Comparison of ENCODE assay signal across 25 mouse cellular contexts in the genomic region with DNA sequence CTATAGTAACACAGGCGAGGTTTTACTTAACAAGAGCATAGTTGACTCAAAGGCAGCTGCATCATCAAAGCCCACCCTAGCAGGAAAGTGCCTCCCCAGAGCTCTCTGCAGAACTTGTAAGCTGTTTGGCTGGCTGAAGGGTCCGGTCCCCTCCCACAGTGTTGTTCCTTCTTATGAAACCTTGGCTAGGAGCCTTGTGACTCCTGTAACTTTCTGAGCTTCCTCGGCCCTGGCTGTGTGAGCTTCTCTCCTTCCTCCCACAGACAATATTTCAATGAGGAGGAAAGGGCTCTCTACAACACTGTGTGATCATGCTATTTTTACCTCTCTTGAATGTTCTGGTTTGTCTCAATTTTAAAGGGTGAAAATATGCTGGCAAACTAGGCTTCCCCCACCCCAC. TPM values are rescaled to one million over a fixed set of nuclear protein-coding genes. Genes with fewer than 3 reads are reported as not detected.
DNase-seq lines count a peak whose midpoint lies in the region; ATAC-seq and TF ChIP-seq lines count a peak whose summit lies in the region.
"Had no signal": no experiment of that assay in that cellular context is flagged by ENCODE, and none has a peak within 500 bp of the region (broad histone marks: within the 10 kb centered on the region; RNA-seq: fewer than 3 reads in every experiment).

No protein-coding gene starts in this region.

- 51% methylated on average over 3 of the region's 3 CpGs for WGBS in stomach, postnatal 0 days

- no peaks in the 10 kb centered on the region for H3K9me3 ChIP-seq in stomach, postnatal 0 days (ENCODE audit: control insufficient read depth, low read length)
- H3K9me3 ChIP-seq: embryonic facial prominence, embryonic 13.5 days; kidney, embryonic 15.5 days; limb, embryonic 12.5 days; megakaryocyte, embryonic 14.5 days had no signal

- TF ChIP-seq EP300 in stomach, postnatal 0 days (optimal IDR thresholded peaks at IDR 0.05): no peak

- H3K4me2 ChIP-seq in stomach, postnatal 0 days (replicated peaks; ENCODE audit: low read depth): no peak overlapping the region
- H3K4me2 ChIP-seq: embryonic facial prominence, embryonic 13.5 days; kidney, embryonic 15.5 days; limb, embryonic 12.5 days had no signal

- no peak for TF ChIP-seq CTCF in gastrocnemius, adult 2 months (IDR thresholded peaks at IDR 0.05)
- TF ChIP-seq CTCF in stomach, postnatal 0 days (IDR thresholded peaks at IDR 0.05; ENCODE audit: low read depth): no peak

- no peaks in the 10 kb centered on the region for H3K4me1 ChIP-seq in stomach, postnatal 0 days (replicated peaks; ENCODE audit: control insufficient read depth, insufficient read depth)
- H3K4me1 ChIP-seq: embryonic facial prominence, embryonic 13.5 days; kidney, embryonic 15.5 days; limb, embryonic 12.5 days; megakaryocyte, embryonic 14.5 days had no signal

- H3K27me3 ChIP-seq in stomach, postnatal 0 days (ENCODE audit: control insufficient read depth, insufficient read depth, low read length): no peaks in the 10 kb centered on the region
- H3K27me3 ChIP-seq: CH12.LX; embryonic facial prominence, embryonic 13.5 days; kidney, embryonic 15.5 days; limb, embryonic 12.5 days; megakaryocyte, embryonic 14.5 days had no signal

- no peak overlapping the region for H3K4me3 ChIP-seq in gastrocnemius, adult 2 months
- H3K4me3 ChIP-seq in stomach, postnatal 0 days (ENCODE audit: low read depth, low read length): no peak overlapping the region
- H3K4me3 ChIP-seq: embryonic facial prominence, embryonic 13.5 days; kidney, embryonic 15.5 days; limb, embryonic 12.5 days; megakaryocyte, embryonic 14.5 days had no signal

- peak; percentile 45; the same call in 1 of the 2 replicates for ATAC-seq in stomach, postnatal 0 days (ENCODE audit: low FRiP score, low TSS enrichment)
- ATAC-seq: forebrain, postnatal 0 days; midbrain, embryonic 16.5 days had no signal

- H3K9ac ChIP-seq in stomach, postnatal 0 days (ENCODE audit: low read length): no peak overlapping the region
- H3K9ac ChIP-seq: embryonic facial prominence, embryonic 13.5 days; forebrain, postnatal 0 days; kidney, embryonic 15.5 days; limb, embryonic 12.5 days; liver, embryonic 14.5 days had no signal

- no peak overlapping the region for H3K27ac ChIP-seq in gastrocnemius, adult 2 months
- H3K27ac ChIP-seq in stomach, postnatal 0 days (replicated peaks): no peak overlapping the region
- H3K27ac ChIP-seq: embryonic facial prominence, embryonic 13.5 days; kidney, embryonic 15.5 days; limb, embryonic 12.5 days; liver, embryonic 14.5 days had no signal

- no peaks in the 10 kb centered on the region for H3K36me3 ChIP-seq in stomach, postnatal 0 days (ENCODE audit: control insufficient read depth, insufficient read depth, low read length)
- H3K36me3 ChIP-seq: embryonic facial prominence, embryonic 13.5 days; kidney, embryonic 15.5 days; limb, embryonic 12.5 days had no signal

- intact Hi-C loops in gastrocnemius, adult 2 months (cut with DNase I): no loop called here

- peak; percentile 6 for DNase-seq in gastrocnemius, postnatal 10 days
- DNase-seq in gastrocnemius, adult 2 months: no peak
- DNase-seq in layer of hippocampus, adult 11-12 months (ENCODE audit: low spot score): peak; percentile 3
- DNase-seq in layer of hippocampus, postnatal 36 days: no peak
- DNase-seq in right cerebral cortex, adult 18-20 months: peak; percentile 3
- DNase-seq in right cerebral cortex, postnatal 10 days (ENCODE audit: low spot score in 2 of 2): no peak
- no peak for DNase-seq in stomach, postnatal 0 days (ENCODE audit: low spot score)
- DNase-seq in cerebellum, adult 8-10 months: no peak
- DNase-seq: adrenal gland, adult 8-10 months; cerebellum, adult 18-20 months; forebrain, postnatal 0 days; heart, postnatal 4 days; lung, postnatal 10 days; right cerebral cortex, postnatal 25 days had no signal

RNA-seq across cellular contexts. Expression of a gene that starts 28.5 kb away (rescaled TPM):
- not detected for total RNA-seq in gastrocnemius, postnatal 10 days (2021)
- not detected for total RNA-seq in gastrocnemius, adult 2 months (2021)
- not detected for total RNA-seq in layer of hippocampus, postnatal 36 days (2021)
- 41.0 and 43.6 TPM in 2 replicates for polyA plus RNA-seq in stomach, postnatal 0 days (2015; fragmentation: Nextera tagmentation; extraction: Ambion mirVana)
- total RNA-seq: adrenal gland, adult 8-10 months; CH12.LX; common myeloid progenitor, adult 5-6 weeks; forebrain, postnatal 0 days; granulocyte monocyte progenitor cell, adult 5-6 weeks; heart, postnatal 4 days; left cerebral cortex, adult 18-20 months had no signal
- polyA plus RNA-seq: forebrain, postnatal 0 days; heart, embryonic 14.5 days; kidney, embryonic 15.5 days; limb, embryonic 12.5 days; liver, embryonic 14.5 days; midbrain, embryonic 16.5 days had no signal

Comparison
In these comparisons a context has a peak if more than half of its experiments do, and no peak if none do; other contexts are left out.
1. DNase-seq: peak in gastrocnemius, postnatal 10 days (single experiment), layer of hippocampus, adult 11-12 months (single experiment) and right cerebral cortex, adult 18-20 months (single experiment); none in gastrocnemius, adult 2 months (single experiment), layer of hippocampus, postnatal 36 days (0 of 2), right cerebral cortex, postnatal 10 days (0 of 2), stomach, postnatal 0 days (single experiment) and cerebellum, adult 8-10 months (single experiment).